Mouse (Mus musculus): ENCODE measurements around the gene Tubb5. TPM values are rescaled to one million over a fixed set of nuclear protein-coding genes. Genes with fewer than 3 reads are reported as not detected.

Tubb5 gene
- polyA plus RNA-seq, 2 experiments from 2014 or later: 564 to 602 TPM

GRCm38 (mm10) chr17:35825109-35825850, 12.8 kb downstream of the Tubb5 start:
- ATAC-seq: no peak

GRCm38 (mm10) chr17:35824402-35824801, 13.7 kb downstream of the Tubb5 start:
- no peak for ATAC-seq

- ATAC-seq: peak; percentile 79
Measured at GRCm38 (mm10) chr17:35822964-35823937, 14.9 kb downstream of the Tubb5 start, which contains the start of gene Flot1. Flot1 (plus strand) TSS chr17:35823230.

GRCm38 (mm10) chr17:35822564-35822963, 15.5 kb downstream of the Tubb5 start:
- no peak for ATAC-seq

GRCm38 (mm10) chr17:35821439-35822430, 16.4 kb downstream of the Tubb5 start, which contains the start of gene Ier3:
Ier3 (plus strand) TSS chr17:35821684.
- ATAC-seq: peak; percentile 21

- no peak for ATAC-seq
Measured at GRCm38 (mm10) chr17:35820111-35820510, 18.0 kb downstream of the Tubb5 start.

GRCm38 (mm10) chr17:35817226-35817625, 20.9 kb downstream of the Tubb5 start:
- ATAC-seq: no peak

GRCm38 (mm10) chr17:35816686-35817085, 21.4 kb downstream of the Tubb5 start:
- no peak for ATAC-seq

- ATAC-seq: no peak
Measured at GRCm38 (mm10) chr17:35815836-35816235, 22.3 kb downstream of the Tubb5 start.

GRCm38 (mm10) chr17:35814678-35815077, 23.4 kb downstream of the Tubb5 start:
- ATAC-seq: no peak

GRCm38 (mm10) chr17:35813653-35814052, 24.5 kb downstream of the Tubb5 start:
- peak; percentile 64 for ATAC-seq

- ATAC-seq: no peak
Measured at GRCm38 (mm10) chr17:35813245-35813647, 24.9 kb downstream of the Tubb5 start.

- no peak for ATAC-seq
Measured at GRCm38 (mm10) chr17:35812736-35813135, 25.4 kb downstream of the Tubb5 start.

- ATAC-seq: no peak
Measured at GRCm38 (mm10) chr17:35812307-35812706, 25.8 kb downstream of the Tubb5 start.

- ATAC-seq: no peak
Measured at GRCm38 (mm10) chr17:35810900-35811648, 27.0 kb downstream of the Tubb5 start.

GRCm38 (mm10) chr17:35809395-35809794, 28.7 kb downstream of the Tubb5 start:
- ATAC-seq: no peak

GRCm38 (mm10) chr17:35808073-35808472, 30.0 kb downstream of the Tubb5 start:
- ATAC-seq: no peak

- no peak for ATAC-seq
Measured at GRCm38 (mm10) chr17:35803858-35804399, 34.2 kb downstream of the Tubb5 start.

- ATAC-seq: no peak
Measured at GRCm38 (mm10) chr17:35803020-35803419, 35.1 kb downstream of the Tubb5 start.

GRCm38 (mm10) chr17:35800905-35801304, 37.2 kb downstream of the Tubb5 start:
- ATAC-seq: no peak

- ATAC-seq: no peak
Measured at GRCm38 (mm10) chr17:35796835-35797234, 41.3 kb downstream of the Tubb5 start.
